Mouse (Mus musculus): Measurements from ENCODE around the gene Mt3. TPM values are rescaled to one million over a fixed set of nuclear protein-coding genes. Genes with fewer than 3 reads are reported as not detected.
"Not testable (repeated sequence)": the region's sequence is repeated elsewhere in the genome, so short reads cannot be mapped to it uniquely, and the experiment has no call there.

The Mt3 gene
- polyA plus RNA-seq, 1 experiment from 2014 or later, result 0.60 TPM

GRCm38 (mm10) chr8:94136933-94137332, 15.5 kb upstream of the Mt3 start, which contains the start of gene Mt4:
Gene Mt4, plus strand, starts transcription at chr8:94137197.
- H3K9me3 ChIP-seq (ENCODE audit: control insufficient read depth, low read length), result no peaks in the 10 kb centered on the region
- H3K27ac ChIP-seq (ENCODE audit: low read depth, low read length), result no peak within 1 kb of the TSS
- no peak within 1 kb of the TSS for H3K9ac ChIP-seq (ENCODE audit: low read depth, low read length)
- H3K4me1 ChIP-seq (ENCODE audit: control insufficient read depth, insufficient read depth, low read length), result no peaks in the 10 kb centered on the region
- WGBS, result 33% methylated on average over 6 of the region's 6 CpGs
- no peaks in the 10 kb centered on the region for H3K36me3 ChIP-seq (ENCODE audit: control insufficient read depth, insufficient read depth, low read length)
- H3K4me3 ChIP-seq (ENCODE audit: low read length), result no peak within 1 kb of the TSS
- no peaks in the 10 kb centered on the region for H3K27me3 ChIP-seq (ENCODE audit: control insufficient read depth, insufficient read depth, low read length)
- ATAC-seq (ENCODE audit: low FRiP score, low TSS enrichment), result peak; percentile 57; the same call in 1 of the 2 replicates
- H3K4me2 ChIP-seq (replicated peaks; ENCODE audit: low read depth, low read length), result no peak within 1 kb of the TSS

- no peak for ATAC-seq (ENCODE audit: low FRiP score, low TSS enrichment)
- Histone ChIP-seq H3K9ac (ENCODE audit: low read depth, low read length) (no peak overlapping the region), H3K36me3 (ENCODE audit: control insufficient read depth, insufficient read depth, low read length) (no peaks in the 10 kb centered on the region), H3K9me3 (ENCODE audit: control insufficient read depth, low read length) (no peaks in the 10 kb centered on the region), H3K27me3 (ENCODE audit: control insufficient read depth, insufficient read depth, low read length) (no peaks in the 10 kb centered on the region), H3K4me3 (ENCODE audit: low read length) (no peak overlapping the region), H3K4me1 (ENCODE audit: control insufficient read depth, insufficient read depth, low read length) (no peaks in the 10 kb centered on the region), H3K4me2 (replicated peaks; ENCODE audit: low read depth, low read length) (no peak overlapping the region), H3K27ac (ENCODE audit: low read depth, low read length) (no peak overlapping the region)
- WGBS, result 89% methylated on average over 4 of the region's 4 CpGs
These were observed 12.1 kb upstream of the Mt3 start for GRCm38 (mm10) chr8:94140266-94140795.

DNA sequence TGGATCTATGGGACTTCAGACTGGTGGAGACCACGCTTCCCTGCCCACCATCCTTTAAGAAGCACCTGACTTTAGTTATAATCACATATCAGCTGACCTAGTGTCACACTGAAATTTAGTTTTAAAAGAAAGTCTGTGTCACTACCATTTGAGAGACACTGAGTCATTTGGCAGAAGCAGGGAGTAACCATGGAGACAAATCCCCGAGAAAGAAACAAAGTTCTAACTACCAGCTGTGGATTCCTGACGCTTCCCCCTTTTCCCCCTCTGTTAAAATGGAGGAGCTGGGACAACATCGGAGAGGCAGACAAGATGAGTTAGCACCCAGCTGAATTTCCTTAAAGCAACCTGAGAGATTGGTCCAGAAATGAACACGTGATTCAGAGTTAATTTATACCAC, 4.2 kb upstream of the Mt3 start:
- ATAC-seq (ENCODE audit: low FRiP score, low TSS enrichment), result no peak
- Histone ChIP-seq H3K27ac (ENCODE audit: low read depth, low read length) (no peak overlapping the region), H3K36me3 (ENCODE audit: control insufficient read depth, insufficient read depth, low read length) (no peaks in the 10 kb centered on the region), H3K4me1 (ENCODE audit: control insufficient read depth, insufficient read depth, low read length) (peaks cover 9% of the 10 kb centered on the region; the same call in 1 of the 2 replicates), H3K4me3 (ENCODE audit: low read length) (no peak overlapping the region), H3K4me2 (replicated peaks; ENCODE audit: low read depth, low read length) (no peak overlapping the region), H3K9me3 (ENCODE audit: control insufficient read depth, low read length) (no peaks in the 10 kb centered on the region), H3K9ac (ENCODE audit: low read depth, low read length) (no peak overlapping the region), H3K27me3 (ENCODE audit: control insufficient read depth, insufficient read depth, low read length) (peaks cover 4% of the 10 kb centered on the region; the same call in 1 of the 2 replicates)
- 60% methylated on average over 5 of the region's 5 CpGs for WGBS

DNA sequence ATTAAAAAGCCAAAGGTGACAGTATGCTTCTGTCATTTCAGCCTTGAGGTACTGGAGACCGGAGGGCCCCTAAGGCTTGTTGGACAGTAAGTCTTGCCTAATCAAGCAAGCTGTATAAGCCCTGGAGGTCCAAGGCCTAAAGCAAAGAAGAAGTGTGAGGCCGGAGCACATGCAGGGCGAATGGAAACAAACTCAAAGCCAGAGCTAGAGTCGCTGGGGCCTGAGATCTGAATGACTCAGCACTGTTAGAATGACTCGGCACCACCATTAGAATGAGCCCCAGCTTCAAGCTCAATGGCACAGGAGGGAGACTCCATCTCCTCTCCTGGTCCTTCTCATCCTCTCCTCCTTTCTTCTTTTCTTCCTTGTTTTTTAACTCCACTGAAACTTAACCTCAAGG, 1.5 kb upstream of the Mt3 start:
- Histone ChIP-seq H3K27ac (ENCODE audit: low read depth, low read length) (no peak overlapping the region), H3K9ac (ENCODE audit: low read depth, low read length) (no peak overlapping the region), H3K9me3 (ENCODE audit: control insufficient read depth, low read length) (no peaks in the 10 kb centered on the region), H3K4me3 (ENCODE audit: low read length) (no peak overlapping the region), H3K4me1 (ENCODE audit: control insufficient read depth, insufficient read depth, low read length) (peaks cover 14% of the 10 kb centered on the region; the same call in 1 of the 2 replicates), H3K4me2 (replicated peaks; ENCODE audit: low read depth, low read length) (no peak overlapping the region), H3K27me3 (ENCODE audit: control insufficient read depth, insufficient read depth, low read length) (peaks cover 4% of the 10 kb centered on the region; the same call in 1 of the 2 replicates), H3K36me3 (ENCODE audit: control insufficient read depth, insufficient read depth, low read length) (no peaks in the 10 kb centered on the region)
- WGBS, result 78% methylated on average over 5 of the region's 5 CpGs
- ATAC-seq (ENCODE audit: low FRiP score, low TSS enrichment), result no peak

DNA sequence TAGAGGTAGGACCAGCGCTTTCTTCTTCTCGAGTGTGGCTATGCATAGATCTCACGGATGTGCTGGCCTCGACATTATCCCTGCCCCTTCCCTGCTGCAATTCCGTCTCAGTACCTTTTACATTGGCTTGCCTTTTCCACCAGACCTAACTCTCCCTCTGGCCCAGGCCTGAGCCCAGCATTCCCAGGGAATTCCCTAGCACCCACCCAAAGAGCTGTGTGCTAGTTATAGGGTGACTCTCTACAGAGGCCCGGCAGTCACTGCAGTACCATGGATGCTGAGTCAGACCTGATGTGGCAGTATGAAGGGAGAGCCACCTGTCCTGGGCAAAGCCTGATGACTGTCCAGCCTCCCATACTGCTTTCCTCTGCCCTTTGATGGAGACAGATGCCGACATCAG, 1.0 kb downstream of the Mt3 start:
- Histone ChIP-seq H3K4me1 (ENCODE audit: control insufficient read depth, insufficient read depth, low read length) (peaks cover 14% of the 10 kb centered on the region; the same call in 1 of the 2 replicates), H3K36me3 (ENCODE audit: control insufficient read depth, insufficient read depth, low read length) (no peaks in the 10 kb centered on the region), H3K27ac (ENCODE audit: low read depth, low read length) (no peak overlapping the region), H3K27me3 (ENCODE audit: control insufficient read depth, insufficient read depth, low read length) (peaks cover 4% of the 10 kb centered on the region; the same call in 1 of the 2 replicates), H3K4me2 (replicated peaks; ENCODE audit: low read depth, low read length) (no peak overlapping the region; the same call in 1 of the 2 replicates), H3K4me3 (ENCODE audit: low read length) (no peak overlapping the region), H3K9ac (ENCODE audit: low read depth, low read length) (no peak overlapping the region), H3K9me3 (ENCODE audit: control insufficient read depth, low read length) (no peaks in the 10 kb centered on the region)
- 25% methylated on average over 7 of the region's 7 CpGs for WGBS
- ATAC-seq (ENCODE audit: low FRiP score, low TSS enrichment), result peak; percentile 29

- peaks cover 14% of the 10 kb centered on the region; the same call in 1 of the 2 replicates for H3K4me1 ChIP-seq (ENCODE audit: control insufficient read depth, insufficient read depth, low read length)
- H3K4me2 ChIP-seq (replicated peaks; ENCODE audit: low read depth, low read length), result no peak overlapping the region
- H3K4me3 ChIP-seq (ENCODE audit: low read length), result no peak overlapping the region
- WGBS, result 41% methylated on average over 6 of the region's 6 CpGs
- H3K36me3 ChIP-seq (ENCODE audit: control insufficient read depth, insufficient read depth, low read length), result no peaks in the 10 kb centered on the region
- ATAC-seq (ENCODE audit: low FRiP score, low TSS enrichment), result no peak
- peaks cover 4% of the 10 kb centered on the region; the same call in 1 of the 2 replicates for H3K27me3 ChIP-seq (ENCODE audit: control insufficient read depth, insufficient read depth, low read length)
- H3K9ac ChIP-seq (ENCODE audit: low read depth, low read length), result no peak overlapping the region
- H3K27ac ChIP-seq (ENCODE audit: low read depth, low read length), result no peak overlapping the region
- no peaks in the 10 kb centered on the region for H3K9me3 ChIP-seq (ENCODE audit: control insufficient read depth, low read length)
These were observed 2.1 kb downstream of the Mt3 start for GRCm38 (mm10) chr8:94154537-94154936.

DNA sequence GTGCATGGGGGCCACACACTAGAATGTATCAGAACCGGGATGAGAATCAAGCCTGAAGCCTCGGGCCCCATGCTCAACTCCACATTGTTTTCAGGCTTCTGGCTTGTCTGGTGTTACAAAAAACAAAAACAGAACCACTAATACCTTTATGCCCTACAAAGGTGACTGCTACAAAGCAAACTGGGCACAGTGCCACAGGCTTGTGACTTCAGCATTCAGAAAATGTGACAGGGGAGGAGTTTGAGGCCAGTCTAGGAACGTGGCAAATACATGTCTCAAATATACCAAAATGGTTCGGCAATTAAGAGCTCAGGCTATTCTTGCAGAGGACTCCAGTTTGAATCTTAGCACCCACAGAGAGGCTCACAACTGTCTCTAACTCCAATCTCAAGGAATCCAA, 3.7 kb downstream of the Mt3 start:
- no peak for ATAC-seq (ENCODE audit: low FRiP score, low TSS enrichment)
- H3K9ac ChIP-seq (ENCODE audit: low read depth, low read length), result no peak overlapping the region
- H3K27ac ChIP-seq (ENCODE audit: low read depth, low read length), result no peak overlapping the region
- no peak overlapping the region for H3K4me3 ChIP-seq (ENCODE audit: low read length)
- peaks cover 14% of the 10 kb centered on the region; the same call in 1 of the 2 replicates for H3K4me1 ChIP-seq (ENCODE audit: control insufficient read depth, insufficient read depth, low read length)
- no peaks in the 10 kb centered on the region for H3K36me3 ChIP-seq (ENCODE audit: control insufficient read depth, insufficient read depth, low read length)
- H3K9me3 ChIP-seq (ENCODE audit: control insufficient read depth, low read length), result no peaks in the 10 kb centered on the region
- no peak overlapping the region for H3K4me2 ChIP-seq (replicated peaks; ENCODE audit: low read depth, low read length)
- peaks cover 4% of the 10 kb centered on the region; the same call in 1 of the 2 replicates for H3K27me3 ChIP-seq (ENCODE audit: control insufficient read depth, insufficient read depth, low read length)
- 65% methylated on average over 4 of the region's 4 CpGs for WGBS

DNA sequence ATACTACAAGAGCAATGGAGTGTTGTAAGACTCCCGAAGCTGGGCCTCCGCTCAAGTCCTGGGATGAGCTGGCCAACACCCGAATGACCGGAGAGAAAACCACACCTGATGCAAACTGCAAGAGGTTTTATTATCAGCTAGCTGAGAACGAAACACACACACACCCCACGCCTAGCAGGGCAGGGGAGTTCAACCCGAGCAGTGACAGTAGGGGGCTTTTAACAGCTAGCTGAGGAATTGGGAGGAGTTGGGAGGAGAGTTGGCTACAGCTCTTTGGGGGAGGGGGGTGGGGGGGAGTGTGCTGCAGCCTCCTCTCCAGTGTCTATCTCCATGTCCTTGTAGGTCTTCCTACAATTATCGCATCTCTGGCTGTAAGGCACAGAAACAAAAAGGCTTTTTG, 13.4 kb downstream of the Mt3 start:
- WGBS, result 67% methylated on average over 8 of the region's 8 CpGs
- not testable (repeated sequence) for H3K4me3 ChIP-seq (ENCODE audit: low read length); H3K9me3 ChIP-seq (ENCODE audit: control insufficient read depth, low read length); ATAC-seq (ENCODE audit: low FRiP score, low TSS enrichment); H3K4me2 ChIP-seq (replicated peaks; ENCODE audit: low read depth, low read length); H3K36me3 ChIP-seq (ENCODE audit: control insufficient read depth, insufficient read depth, low read length); H3K27ac ChIP-seq (ENCODE audit: low read depth, low read length); H3K27me3 ChIP-seq (ENCODE audit: control insufficient read depth, insufficient read depth, low read length); H3K4me1 ChIP-seq (ENCODE audit: control insufficient read depth, insufficient read depth, low read length); H3K9ac ChIP-seq (ENCODE audit: low read depth, low read length)

- ATAC-seq (ENCODE audit: low FRiP score, low TSS enrichment), result peak; percentile 77
- no peak overlapping the region for H3K4me2 ChIP-seq (replicated peaks; ENCODE audit: low read depth, low read length)
- no peaks in the 10 kb centered on the region for H3K9me3 ChIP-seq (ENCODE audit: control insufficient read depth, low read length)
- under 1% methylated on average over 6 of the region's 6 CpGs for WGBS
- peaks cover 20% of the 10 kb centered on the region for H3K27me3 ChIP-seq (ENCODE audit: control insufficient read depth, insufficient read depth, low read length)
- no peaks in the 10 kb centered on the region for H3K36me3 ChIP-seq (ENCODE audit: control insufficient read depth, insufficient read depth, low read length)
- no peak overlapping the region for H3K27ac ChIP-seq (ENCODE audit: low read depth, low read length)
- peaks cover 11% of the 10 kb centered on the region for H3K4me1 ChIP-seq (ENCODE audit: control insufficient read depth, insufficient read depth, low read length)
- H3K9ac ChIP-seq (ENCODE audit: low read depth, low read length), result 0 out of 2 replicates have a peak overlapping the region, but pooled peaks have one; percentile 18
- H3K4me3 ChIP-seq (ENCODE audit: low read length), result no peak overlapping the region
These were observed 14.8 kb downstream of the Mt3 start for GRCm38 (mm10) chr8:94167244-94167643.
